Comparison of ENCODE assay signal across 10 mouse cellular contexts in genomic region chr14:45553854-45554253, GRCm38 (mm10). TPM values are rescaled to one million over a fixed set of nuclear protein-coding genes. Genes with fewer than 3 reads are reported as not detected.
DNase-seq lines count a peak whose midpoint lies in the region; ATAC-seq lines count a peak whose summit lies in the region.
"Had no signal": no experiment of that assay in that cellular context is flagged by ENCODE, and none has a peak within 500 bp of the region (broad histone marks: within the 10 kb centered on the region; RNA-seq: fewer than 3 reads in every experiment).

No protein-coding gene starts in this region.

- H3K36me3 ChIP-seq in intestine, embryonic 16.5 days (ENCODE audit: control insufficient read depth, insufficient read depth, low read length), result no peaks in the 10 kb centered on the region
- no peaks in the 10 kb centered on the region for H3K36me3 ChIP-seq in intestine, embryonic 15.5 days
- H3K36me3 ChIP-seq in heart, embryonic 14.5 days (ENCODE audit: control insufficient read depth, insufficient read depth, low read length), result no peaks in the 10 kb centered on the region
- no peaks in the 10 kb centered on the region for H3K36me3 ChIP-seq in lung, embryonic 15.5 days
- no peaks in the 10 kb centered on the region for H3K36me3 ChIP-seq in hindbrain, embryonic 11.5 days (ENCODE audit: control insufficient read depth, insufficient read depth, low read length)
- H3K36me3 ChIP-seq: neural tube, embryonic 12.5 days had no signal

- H3K4me1 ChIP-seq in intestine, embryonic 16.5 days (ENCODE audit: control insufficient read depth, insufficient read depth, low read length), result no peaks in the 10 kb centered on the region
- no peaks in the 10 kb centered on the region for H3K4me1 ChIP-seq in intestine, embryonic 15.5 days (replicated peaks)
- peaks cover 10 to 11% of the 10 kb centered on the region in 2 experiments for H3K4me1 ChIP-seq in heart, embryonic 14.5 days (ENCODE audit: control insufficient read depth in 2 of 2, insufficient read depth in 2 of 2, low read length in 2 of 2)
- peaks cover 8% of the 10 kb centered on the region; the same call in 1 of the 2 replicates for H3K4me1 ChIP-seq in lung, embryonic 15.5 days
- no peaks in the 10 kb centered on the region for H3K4me1 ChIP-seq in hindbrain, embryonic 11.5 days (replicated peaks; ENCODE audit: control insufficient read depth, insufficient read depth, low read length)
- H3K4me1 ChIP-seq: neural tube, embryonic 12.5 days had no signal

- WGBS in intestine, embryonic 16.5 days, result 65% methylated on average over 2 of the region's 2 CpGs
- WGBS in intestine, embryonic 15.5 days, result 57% methylated on average over 2 of the region's 2 CpGs
- WGBS in heart, embryonic 14.5 days, result 51% methylated on average over 2 of the region's 2 CpGs
- 30% methylated on average over 2 of the region's 2 CpGs for WGBS in lung, embryonic 15.5 days
- 85% methylated on average over 2 of the region's 2 CpGs for WGBS in hindbrain, embryonic 11.5 days

- H3K27me3 ChIP-seq in intestine, embryonic 16.5 days (replicated peaks; ENCODE audit: control insufficient read depth, insufficient read depth, low read length), result no peaks in the 10 kb centered on the region
- H3K27me3 ChIP-seq in intestine, embryonic 15.5 days (replicated peaks), result no peaks in the 10 kb centered on the region
- H3K27me3 ChIP-seq in heart, embryonic 14.5 days (ENCODE audit: control insufficient read depth, insufficient read depth, low read length), result no peaks in the 10 kb centered on the region
- H3K27me3 ChIP-seq in lung, embryonic 15.5 days, result no peaks in the 10 kb centered on the region
- H3K27me3 ChIP-seq in hindbrain, embryonic 11.5 days (ENCODE audit: control insufficient read depth, insufficient read depth, low read length), result no peaks in the 10 kb centered on the region
- H3K27me3 ChIP-seq: neural tube, embryonic 12.5 days had no signal

- H3K27ac ChIP-seq in intestine, embryonic 16.5 days (ENCODE audit: low read length), result peak overlapping the region; percentile 5; the same call in 1 of the 2 replicates
- H3K27ac ChIP-seq in intestine, embryonic 15.5 days, result no peak overlapping the region
- H3K27ac ChIP-seq in heart, embryonic 14.5 days (replicated peaks in 1 of 2; ENCODE audit: control insufficient read depth in 1 of 2, insufficient read depth in 1 of 2, low read depth in 2 of 2, low read length in 2 of 2), result peak overlapping the region; percentile 5 to 43; a peak in 2 of 4 replicates
- H3K27ac ChIP-seq in lung, embryonic 15.5 days, result peak overlapping the region; percentile 50; the same call in 1 of the 2 replicates
- no peak overlapping the region for H3K27ac ChIP-seq in hindbrain, embryonic 11.5 days (ENCODE audit: low read depth, low read length)
- H3K27ac ChIP-seq: neural tube, embryonic 12.5 days had no signal

- H3K9me3 ChIP-seq in intestine, embryonic 16.5 days (ENCODE audit: control insufficient read depth, low read length), result no peaks in the 10 kb centered on the region
- H3K9me3 ChIP-seq in intestine, embryonic 15.5 days, result no peaks in the 10 kb centered on the region
- no peaks in the 10 kb centered on the region for H3K9me3 ChIP-seq in heart, embryonic 14.5 days (ENCODE audit: control insufficient read depth, low read length)
- no peaks in the 10 kb centered on the region for H3K9me3 ChIP-seq in lung, embryonic 15.5 days
- no peaks in the 10 kb centered on the region for H3K9me3 ChIP-seq in hindbrain, embryonic 11.5 days (ENCODE audit: control insufficient read depth, low read length)
- H3K9me3 ChIP-seq: neural tube, embryonic 12.5 days had no signal

- no peak overlapping the region for H3K4me2 ChIP-seq in intestine, embryonic 16.5 days (ENCODE audit: low read depth, low read length)
- no peak overlapping the region for H3K4me2 ChIP-seq in intestine, embryonic 15.5 days (replicated peaks)
- H3K4me2 ChIP-seq in heart, embryonic 14.5 days (ENCODE audit: low read length), result no peak overlapping the region
- no peak overlapping the region for H3K4me2 ChIP-seq in lung, embryonic 15.5 days
- H3K4me2 ChIP-seq in hindbrain, embryonic 11.5 days (replicated peaks; ENCODE audit: low read depth, low read length), result no peak overlapping the region
- H3K4me2 ChIP-seq: neural tube, embryonic 12.5 days had no signal

- no peak overlapping the region for H3K9ac ChIP-seq in intestine, embryonic 16.5 days (ENCODE audit: low read depth, low read length)
- no peak overlapping the region for H3K9ac ChIP-seq in intestine, embryonic 15.5 days
- no peak overlapping the region for H3K9ac ChIP-seq in heart, embryonic 14.5 days (ENCODE audit: low read length)
- no peak overlapping the region for H3K9ac ChIP-seq in lung, embryonic 15.5 days
- H3K9ac ChIP-seq in hindbrain, embryonic 11.5 days (ENCODE audit: low read depth, low read length), result no peak overlapping the region
- H3K9ac ChIP-seq: neural tube, embryonic 12.5 days had no signal

- no peak for ATAC-seq in intestine, embryonic 16.5 days
- no peak for ATAC-seq in intestine, embryonic 15.5 days
- ATAC-seq in heart, embryonic 14.5 days (ENCODE audit: insufficient number of reproducible peaks, insufficient read depth, low FRiP score, low read depth), result peak; percentile 46; the same call in 1 of the 2 replicates
- no peak for ATAC-seq in lung, embryonic 15.5 days (ENCODE audit: borderline replicate concordance, extremely low read depth, low FRiP score, low TSS enrichment)
- ATAC-seq in hindbrain, embryonic 11.5 days (ENCODE audit: low FRiP score), result no peak

- DNase-seq in adrenal gland, postnatal 25 days, result peak; percentile 18
- no peak for DNase-seq in natural killer cell, adult 2 months (ENCODE audit: low spot score in 2 of 2)
- DNase-seq in embryo, embryonic 11 days, result no peak
- no peak for DNase-seq in hindbrain, embryonic 11.5 days (ENCODE audit: low spot score)

- H3K4me3 ChIP-seq in intestine, embryonic 16.5 days (ENCODE audit: low read length), result no peak overlapping the region
- H3K4me3 ChIP-seq in intestine, embryonic 15.5 days (replicated peaks), result no peak overlapping the region
- no peak overlapping the region for H3K4me3 ChIP-seq in heart, embryonic 14.5 days (ENCODE audit: control insufficient read depth in 1 of 2, insufficient read depth in 1 of 2, low read depth in 1 of 2, low read length in 2 of 2)
- no peak overlapping the region for H3K4me3 ChIP-seq in lung, embryonic 15.5 days
- no peak overlapping the region for H3K4me3 ChIP-seq in hindbrain, embryonic 11.5 days (ENCODE audit: low read depth, low read length)
- H3K4me3 ChIP-seq: neural tube, embryonic 12.5 days had no signal

RNA-seq across cellular contexts. Expression of gene Fermt2, which starts 23.9 kb away (rescaled TPM):
- polyA plus RNA-seq in intestine, embryonic 16.5 days (2015; fragmentation: Nextera tagmentation; extraction: Ambion mirVana), result 142 and 152 TPM in 2 replicates
- 163 and 169 TPM in 2 replicates for polyA plus RNA-seq in intestine, embryonic 15.5 days (2015; fragmentation: Nextera tagmentation; extraction: Ambion mirVana)
- total RNA-seq in adrenal gland, postnatal 25 days (2021), result 89.6 and 113 TPM in 2 replicates
- 228 and 235 TPM in 2 replicates for polyA plus RNA-seq in heart, embryonic 14.5 days (2014; fragmentation: Nextera tagmentation; extraction: Ambion mirVana)
- 239 and 248 TPM in 2 replicates for polyA plus RNA-seq in lung, embryonic 15.5 days (2015; fragmentation: Nextera tagmentation; extraction: Ambion mirVana)
- 74.4 and 88.1 TPM in 2 replicates for polyA plus RNA-seq in hindbrain, embryonic 11.5 days (2014; fragmentation: Nextera tagmentation; extraction: Ambion mirVana)
- total RNA-seq: MEL had no signal

Comparison
In these comparisons a context has a peak if more than half of its experiments do, and no peak if none do; other contexts are left out.
1. H3K27ac ChIP-seq: peak in intestine, embryonic 16.5 days (single experiment), heart, embryonic 14.5 days (2 of 2) and lung, embryonic 15.5 days (single experiment); none in intestine, embryonic 15.5 days (single experiment) and hindbrain, embryonic 11.5 days (single experiment).